Mouse (Mus musculus) liver, embryonic 13.5 days (tissue): ENCODE data around the gene Abhd14b. TPM values are rescaled to one million over a fixed set of nuclear protein-coding genes. Genes with fewer than 3 reads are reported as not detected.

Source experiments
- ATAC-seq: fragments of 200-750 bp; cut with Nextera tagmentation; 2 replicates; pipeline ENCODE4 v1.8.0; 2017; ENCODE audit warnings: low read depth, mild to moderate bottlenecking, moderate number of reproducible peaks, moderate library complexity
- DNase-seq: peaks from one replicate; pipeline ENCODE4 v3.0.0; 2022
- H3K27ac ChIP-seq: fragments of 300-500 bp; sonication (generic); 2 replicates; pipeline ENCODE4 v1.5.1; 2015; ENCODE audit warnings: moderate library complexity, mild to moderate bottlenecking, inconsistent platforms
- H3K27me3 ChIP-seq: fragments of 300-500 bp; sonication (generic); 2 replicates; pipeline ENCODE4 v1.6.1; 2015; ENCODE audit warnings: mild to moderate bottlenecking, inconsistent platforms
- H3K36me3 ChIP-seq: fragments of 300-500 bp; sonication (generic); 2 replicates; pipeline ENCODE4 v1.6.1; 2015; ENCODE audit warnings: mild to moderate bottlenecking, inconsistent platforms
- H3K4me1 ChIP-seq: fragments of 300-500 bp; sonication (generic); replicated peaks from 2 replicates; pipeline ENCODE4 v1.6.1; 2015; ENCODE audit warnings: inconsistent platforms
- H3K4me2 ChIP-seq: fragments of 300-500 bp; sonication (generic); 2 replicates; pipeline ENCODE4 v1.6.1; 2015; ENCODE audit warnings: inconsistent platforms, mild to moderate bottlenecking, moderate library complexity
- H3K4me3 ChIP-seq: fragments of 300-500 bp; sonication (generic); replicated peaks from 2 replicates; pipeline ENCODE4 v1.5.1; 2015; ENCODE audit warnings: mild to moderate bottlenecking, inconsistent platforms
- H3K9ac ChIP-seq: fragments of 300-500 bp; sonication (generic); 2 replicates; pipeline ENCODE4 v1.6.1; 2015; ENCODE audit warnings: mild to moderate bottlenecking, inconsistent platforms
- H3K9me3 ChIP-seq: fragments of 300-500 bp; sonication (generic); replicated peaks from 2 replicates; pipeline ENCODE4 v1.6.1; 2016; ENCODE audit warnings: inconsistent platforms
- WGBS: fragments of 180-500 bp; shearing (Covaris S2); methylation state at CpG from one replicate; pipeline ENCODE4 v1.1.7; 2015; ENCODE audit not compliant: insufficient replicate concordance; 5-methylcytosine and 5-hydroxymethylcytosine counted together
- polyA plus RNA-seq: library from polyadenylated mRNA; unstranded; fragments of >200 nt; fragmentation: Nextera tagmentation; extraction: Ambion mirVana; gene quantifications from 2 replicates; pipeline ENCODE4 v1.2.1, GENCODE M21; 2015

Abhd14b gene
- polyA plus RNA-seq, 1 experiment from 2014 or later = 16.7 TPM

- ATAC-seq = no peak
- Histone ChIP-seq H3K36me3 (no peaks in the 10 kb centered on the region), H3K4me2 (peak overlapping the region; percentile 87; the same call in 1 of the 2 replicates), H3K9ac (no peak overlapping the region), H3K27me3 (peaks cover 48% of the 10 kb centered on the region), H3K9me3 (no peaks in the 10 kb centered on the region), H3K4me1 (peaks cover 91% of the 10 kb centered on the region), H3K4me3 (no peak overlapping the region), H3K27ac (no peak overlapping the region)
- no peak for DNase-seq
- 72% methylated on average over 2 of the region's 2 CpGs for WGBS
Observed at GRCm38 (mm10) chr9:106451899-106452298, 4.6 kb downstream of the Abhd14b start.

DNA sequence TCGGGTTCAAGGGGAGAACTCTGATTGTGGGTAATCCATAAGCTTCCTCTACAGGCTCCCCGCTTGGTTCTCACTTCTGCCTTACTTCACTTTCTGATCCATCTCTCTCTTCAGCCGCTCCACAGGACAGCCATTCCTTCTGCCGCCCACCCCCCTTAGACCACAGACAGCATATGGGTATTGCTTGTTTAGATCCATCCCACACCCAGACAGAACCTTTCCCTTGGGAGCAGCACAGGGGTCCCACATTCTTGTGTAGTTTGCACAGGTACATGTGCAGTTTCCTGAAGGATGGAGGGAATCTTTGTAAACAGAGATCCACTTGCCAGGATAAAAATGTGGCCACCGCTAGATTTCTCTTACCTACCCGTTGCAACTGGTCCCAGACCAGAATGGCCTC lies 5.1 kb downstream of the Abhd14b start:
- H3K4me1 ChIP-seq = peaks cover 89% of the 10 kb centered on the region
- 49% methylated on average over 6 of the region's 6 CpGs for WGBS
- no peaks in the 10 kb centered on the region for H3K36me3 ChIP-seq
- H3K27ac ChIP-seq = 0 out of 2 replicates have a peak overlapping the region, but pooled peaks have one; percentile 23
- H3K27me3 ChIP-seq = peaks cover 48% of the 10 kb centered on the region
- no peak for DNase-seq
- H3K9me3 ChIP-seq = no peaks in the 10 kb centered on the region
- H3K4me3 ChIP-seq = peak overlapping the region; percentile 66
- no peak overlapping the region for H3K9ac ChIP-seq
- ATAC-seq = no peak
- H3K4me2 ChIP-seq = peak overlapping the region; percentile 87

- Histone ChIP-seq H3K4me2 (peak overlapping the region; percentile 87), H3K27ac (peak overlapping the region; percentile 80), H3K4me3 (peak overlapping the region; percentile 66), H3K27me3 (peaks cover 48% of the 10 kb centered on the region), H3K9me3 (no peaks in the 10 kb centered on the region), H3K4me1 (peaks cover 84% of the 10 kb centered on the region), H3K9ac (0 out of 2 replicates have a peak overlapping the region, but pooled peaks have one; percentile 70), H3K36me3 (no peaks in the 10 kb centered on the region)
- 16% methylated on average over 7 of the region's 7 CpGs for WGBS
- ATAC-seq = peak; percentile 18
- no peak for DNase-seq
Observed at GRCm38 (mm10) chr9:106452821-106453220, 5.6 kb downstream of the Abhd14b start.

- ATAC-seq (peak; percentile 65), DNase-seq (no peak)
- H3K4me3 ChIP-seq = peak within 1 kb of the TSS; percentile 66
- peaks cover 48% of the 10 kb centered on the region for H3K27me3 ChIP-seq
- peak within 1 kb of the TSS; percentile 87 for H3K4me2 ChIP-seq
- H3K4me1 ChIP-seq = peaks cover 78% of the 10 kb centered on the region
- no peaks in the 10 kb centered on the region for H3K36me3 ChIP-seq
- peak within 1 kb of the TSS; percentile 80 for H3K27ac ChIP-seq
- H3K9ac ChIP-seq = peak within 1 kb of the TSS; percentile 70
- WGBS = 1% methylated on average over 28 of the region's 74 CpGs
- H3K9me3 ChIP-seq = no peaks in the 10 kb centered on the region
Observed at GRCm38 (mm10) chr9:106453271-106454070, 6.2 kb downstream of the Abhd14b start, which contains the start of gene Pcbp4. Pcbp4 (plus strand) TSS chr9:106453291.

DNA sequence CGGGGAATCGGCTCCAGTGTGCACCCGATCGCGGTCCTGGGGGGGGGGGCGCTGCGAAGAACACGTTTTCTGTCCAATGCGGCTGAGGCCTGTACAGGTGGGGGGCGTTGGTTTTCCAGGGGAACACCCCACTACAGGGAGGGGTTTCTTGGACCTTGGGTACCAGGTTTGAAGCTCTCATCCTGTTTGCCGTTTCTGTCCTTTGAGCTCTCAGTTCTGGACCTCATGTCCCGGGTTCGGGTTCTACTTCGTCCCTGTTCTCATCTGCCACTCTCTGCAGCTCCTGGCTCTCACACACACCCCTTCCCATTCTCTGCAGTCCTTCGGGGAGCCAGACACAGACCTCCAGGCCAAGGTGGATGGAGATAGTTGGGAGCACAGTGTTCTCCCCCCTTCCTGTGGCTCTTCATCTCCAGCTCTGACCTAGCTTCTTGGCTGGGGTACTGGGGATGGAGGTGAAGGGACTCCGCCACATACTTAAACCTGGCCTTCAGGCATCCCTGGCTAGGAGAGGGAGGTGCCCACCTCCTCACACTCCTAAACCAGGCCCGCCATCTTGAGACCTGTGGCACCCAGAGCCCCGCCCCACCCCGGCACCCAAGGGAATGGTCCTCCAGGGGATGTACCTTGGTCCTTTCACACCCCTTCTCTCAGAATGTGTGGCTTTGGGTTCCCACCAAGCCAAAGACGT lies 7.0 kb downstream of the Abhd14b start:
- DNase-seq = no peak
- peaks cover 70% of the 10 kb centered on the region for H3K4me1 ChIP-seq

DNA sequence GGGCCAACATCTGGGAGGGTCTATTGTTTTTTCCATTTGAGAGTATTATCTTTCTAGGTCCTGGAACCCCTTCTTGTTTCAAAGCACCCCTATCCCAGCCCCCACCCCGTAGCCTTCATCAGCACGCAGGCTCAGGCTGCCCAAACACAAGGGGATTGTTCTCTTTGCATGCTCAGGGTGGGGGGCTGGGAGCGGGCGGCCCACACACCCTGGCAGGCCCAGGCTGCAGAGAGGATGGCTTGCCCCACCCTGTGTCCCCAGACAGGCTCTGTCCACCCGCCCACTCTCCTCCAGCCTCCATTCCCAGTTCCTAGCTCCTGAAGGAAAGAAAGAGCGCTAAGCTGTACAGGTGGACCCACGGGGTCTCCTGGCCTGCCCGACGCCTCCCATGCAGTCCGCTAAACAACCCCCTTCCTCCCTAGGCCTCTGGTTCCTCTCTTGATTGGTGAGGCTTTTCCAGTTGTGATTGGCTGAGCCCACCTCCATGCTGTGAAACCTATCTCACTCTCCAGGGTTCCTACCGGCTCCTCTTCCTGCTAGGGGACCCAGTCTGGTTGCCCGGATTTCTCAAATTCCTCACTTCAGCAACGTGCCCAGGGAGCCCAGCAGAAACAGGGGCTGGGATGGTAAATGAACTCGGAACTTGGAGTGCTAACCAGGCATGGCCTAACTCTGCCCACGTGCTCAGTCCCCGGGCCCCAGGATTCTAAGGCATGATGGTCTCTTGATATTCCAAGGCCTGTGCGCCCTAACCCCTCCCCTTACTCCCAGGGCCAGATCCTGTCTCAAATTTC lies 7.8 kb downstream of the Abhd14b start:
- ATAC-seq = no peak
- peaks cover 66% of the 10 kb centered on the region for H3K4me1 ChIP-seq
- H3K27ac ChIP-seq = peak overlapping the region; percentile 53; the same call in 1 of the 2 replicates

More for the DNA sequence above, 7.0 kb downstream of the Abhd14b start:
- peak; percentile 4; the same call in 1 of the 2 replicates for ATAC-seq
- H3K27me3 ChIP-seq = peaks cover 48% of the 10 kb centered on the region
- peak overlapping the region; percentile 66 for H3K4me3 ChIP-seq
- H3K36me3 ChIP-seq = no peaks in the 10 kb centered on the region
- 10% methylated on average over 13 of the region's 20 CpGs for WGBS
- H3K27ac ChIP-seq = peak overlapping the region; percentile 53; the same call in 1 of the 2 replicates
- H3K9ac ChIP-seq = peak overlapping the region; percentile 70
- H3K4me2 ChIP-seq = peak overlapping the region; percentile 87
- H3K9me3 ChIP-seq = no peaks in the 10 kb centered on the region

DNA sequence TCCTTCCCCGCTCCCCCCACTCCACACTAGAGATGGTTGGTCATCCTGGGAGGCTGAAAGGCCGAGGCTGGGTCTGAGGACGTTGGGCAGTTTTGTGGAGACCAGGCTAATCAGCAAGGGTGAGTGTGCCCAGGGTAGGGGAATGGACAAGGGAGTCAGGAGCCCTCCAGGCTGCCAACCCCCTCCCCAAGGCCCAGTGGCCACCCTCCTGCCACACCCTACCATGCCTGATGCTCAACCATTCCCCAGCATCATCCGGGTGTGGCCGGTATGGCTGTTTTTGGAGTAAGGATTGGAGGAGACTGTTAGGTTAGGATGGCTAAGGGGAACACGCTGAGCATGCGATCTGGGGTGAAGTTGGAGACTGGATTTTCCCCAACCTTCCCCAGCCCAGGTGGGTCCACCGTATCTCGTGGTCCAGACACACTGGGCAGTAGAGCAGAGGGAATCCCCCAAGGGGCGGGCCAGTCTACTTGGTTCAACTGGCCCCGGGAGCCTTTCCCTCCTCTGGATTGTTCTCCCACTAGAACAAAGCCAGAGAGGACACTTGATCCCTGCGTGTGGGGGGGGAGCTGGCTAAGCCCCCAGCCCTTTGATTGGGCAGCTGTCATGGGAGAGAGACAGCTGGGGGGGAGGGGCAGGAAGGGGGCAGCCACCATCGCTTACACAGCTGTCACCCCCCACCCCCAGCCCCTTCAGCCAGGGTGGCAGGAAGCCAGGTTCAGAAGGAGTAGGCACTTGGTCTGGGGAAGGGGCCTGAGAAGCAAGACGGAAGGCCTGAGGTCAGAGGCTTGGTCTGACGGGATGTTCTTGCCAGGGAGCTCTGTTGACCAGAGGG lies 9.3 kb downstream of the Abhd14b start:
- WGBS = 65% methylated on average over 15 of the region's 15 CpGs
- H3K9ac ChIP-seq = no peak overlapping the region
- no peak overlapping the region for H3K4me2 ChIP-seq
- H3K4me1 ChIP-seq = peaks cover 51% of the 10 kb centered on the region
- H3K9me3 ChIP-seq = no peaks in the 10 kb centered on the region
- H3K27ac ChIP-seq = no peak overlapping the region
- peaks cover 36% of the 10 kb centered on the region for H3K27me3 ChIP-seq
- DNase-seq (no peak), ATAC-seq (no peak)
- H3K36me3 ChIP-seq = peaks cover 5% of the 10 kb centered on the region; the same call in 1 of the 2 replicates
- no peak overlapping the region for H3K4me3 ChIP-seq

More for the DNA sequence above, 7.8 kb downstream of the Abhd14b start:
- no peak for DNase-seq
- peak overlapping the region; percentile 66 for H3K4me3 ChIP-seq
- H3K4me2 ChIP-seq = peak overlapping the region; percentile 87
- H3K9ac ChIP-seq = peak overlapping the region; percentile 70
- 19% methylated on average over 17 of the region's 17 CpGs for whole genome bisulfite sequencing
- 0 out of 2 replicates have a peak, but pooled peaks cover 2% of the 10 kb centered on the region for H3K36me3 ChIP-seq
- no peaks in the 10 kb centered on the region for H3K9me3 ChIP-seq
- H3K27me3 ChIP-seq = peaks cover 48% of the 10 kb centered on the region

DNA sequence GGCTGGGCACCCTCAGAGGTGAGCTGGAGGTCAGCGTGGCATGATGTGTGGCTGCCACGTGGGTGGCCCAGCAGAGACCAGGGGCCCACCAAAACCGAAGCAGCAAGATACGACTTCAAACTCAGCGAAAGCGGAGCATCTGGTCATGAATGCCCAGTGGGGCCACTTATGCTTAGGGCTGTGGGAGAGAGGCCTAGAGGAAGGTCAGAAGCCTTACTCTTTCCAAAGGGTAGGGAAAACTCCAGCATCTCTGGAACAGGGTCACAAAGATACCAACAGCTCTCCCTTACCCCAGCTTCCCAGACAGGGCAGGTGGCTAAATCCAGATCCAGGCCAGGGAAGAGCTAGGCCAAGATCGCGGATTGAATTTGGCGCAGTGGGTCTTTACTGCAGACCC lies 9.9 kb downstream of the Abhd14b start:
- 72% methylated on average over 9 of the region's 9 CpGs for WGBS
- DNase-seq (no peak), ATAC-seq (no peak)
- Histone ChIP-seq H3K9ac (no peak overlapping the region), H3K9me3 (no peaks in the 10 kb centered on the region), H3K4me3 (no peak overlapping the region), H3K36me3 (peaks cover 9% of the 10 kb centered on the region), H3K4me2 (no peak overlapping the region), H3K27me3 (peaks cover 30% of the 10 kb centered on the region), H3K4me1 (peaks cover 46% of the 10 kb centered on the region), H3K27ac (no peak overlapping the region)

- Histone ChIP-seq H3K9ac (no peak overlapping the region), H3K4me1 (peaks cover 39% of the 10 kb centered on the region), H3K27ac (no peak overlapping the region), H3K4me2 (no peak overlapping the region), H3K4me3 (no peak overlapping the region), H3K36me3 (peaks cover 11% of the 10 kb centered on the region), H3K27me3 (peaks cover 22% of the 10 kb centered on the region), H3K9me3 (no peaks in the 10 kb centered on the region)
- WGBS = 76% methylated on average over 5 of the region's 5 CpGs
- no peak for DNase-seq
- ATAC-seq = no peak
Observed at GRCm38 (mm10) chr9:106457920-106458319, 10.7 kb downstream of the Abhd14b start.

DNA sequence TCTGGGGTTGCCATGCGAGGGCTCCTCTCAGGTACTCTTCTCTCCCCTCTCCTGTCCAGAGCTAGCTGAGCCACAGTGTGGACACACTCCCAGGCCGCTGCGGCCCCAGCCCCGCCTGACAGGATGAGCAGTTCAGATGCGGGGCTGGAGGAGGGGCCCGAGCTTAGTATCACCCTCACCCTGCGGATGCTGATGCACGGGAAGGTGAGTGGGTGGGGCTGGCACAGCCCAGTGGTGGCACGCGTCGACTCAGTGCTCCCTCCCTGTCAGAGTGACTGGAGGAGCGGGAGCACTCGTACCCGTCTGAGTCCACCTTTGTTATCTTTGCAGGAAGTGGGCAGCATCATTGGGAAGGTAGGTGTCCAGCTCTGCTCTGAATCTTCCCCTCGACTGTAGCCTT lies 12.7 kb downstream of the Abhd14b start:
- WGBS = 75% methylated on average over 15 of the region's 15 CpGs
- H3K4me1 ChIP-seq = peaks cover 26% of the 10 kb centered on the region
- no peak overlapping the region for H3K4me3 ChIP-seq
- no peaks in the 10 kb centered on the region for H3K9me3 ChIP-seq
- H3K27ac ChIP-seq = no peak overlapping the region
- no peak overlapping the region for H3K4me2 ChIP-seq
- peaks cover 22% of the 10 kb centered on the region for H3K27me3 ChIP-seq
- no peak overlapping the region for H3K9ac ChIP-seq
- ATAC-seq (no peak), DNase-seq (no peak)
- H3K36me3 ChIP-seq = peaks cover 11% of the 10 kb centered on the region
